Mouse (Mus musculus): ENCODE results near the gene Ccdc146.
A peak's percentile ranks its signal among the peaks of the same experiment; 100 is the strongest.

Ccdc146 gene

GRCm38 (mm10) chr5:21248834-21249233, 175.6 kb downstream of the Ccdc146 start:
- DNase-seq (ENCODE audit: low read depth, low spot score), result peak; percentile 15
- H3K36me3 ChIP-seq (ENCODE audit: control insufficient read depth, insufficient read depth, low read length, poor library complexity, severe bottlenecking), result no peaks in the 10 kb centered on the region

GRCm38 (mm10) chr5:21247916-21248315, 176.6 kb downstream of the Ccdc146 start:
- DNase-seq (ENCODE audit: low read depth, low spot score), result no peak
- H3K27me3 ChIP-seq (ENCODE audit: control insufficient read depth, insufficient read depth, low read length, poor library complexity, severe bottlenecking), result no peaks in the 10 kb centered on the region
- H3K36me3 ChIP-seq (ENCODE audit: control insufficient read depth, insufficient read depth, low read length, poor library complexity, severe bottlenecking), result no peaks in the 10 kb centered on the region

More at GRCm38 (mm10) chr5:21248834-21249233, 175.6 kb downstream of the Ccdc146 start:
- H3K27me3 ChIP-seq (ENCODE audit: control insufficient read depth, insufficient read depth, low read length, poor library complexity, severe bottlenecking), result no peaks in the 10 kb centered on the region

- Histone ChIP-seq H3K36me3 (ENCODE audit: control insufficient read depth, insufficient read depth, low read length, poor library complexity, severe bottlenecking) (no peaks in the 10 kb centered on the region), H3K27me3 (ENCODE audit: control insufficient read depth, insufficient read depth, low read length, poor library complexity, severe bottlenecking) (no peaks in the 10 kb centered on the region)
- DNase-seq (ENCODE audit: low read depth, low spot score), result no peak
These were observed 177.7 kb downstream of the Ccdc146 start for GRCm38 (mm10) chr5:21246794-21247193.

- no peaks in the 10 kb centered on the region for H3K36me3 ChIP-seq (ENCODE audit: control insufficient read depth, insufficient read depth, low read length, poor library complexity, severe bottlenecking)
- no peaks in the 10 kb centered on the region for H3K27me3 ChIP-seq (ENCODE audit: control insufficient read depth, insufficient read depth, low read length, poor library complexity, severe bottlenecking)
- no peak for DNase-seq (ENCODE audit: low read depth, low spot score)
These were observed 179.2 kb downstream of the Ccdc146 start for GRCm38 (mm10) chr5:21245241-21245640.

- no peak for DNase-seq (ENCODE audit: low read depth, low spot score)
- no peaks in the 10 kb centered on the region for H3K27me3 ChIP-seq (ENCODE audit: control insufficient read depth, insufficient read depth, low read length, poor library complexity, severe bottlenecking)
- no peaks in the 10 kb centered on the region for H3K36me3 ChIP-seq (ENCODE audit: control insufficient read depth, insufficient read depth, low read length, poor library complexity, severe bottlenecking)
These were observed 179.9 kb downstream of the Ccdc146 start for GRCm38 (mm10) chr5:21244575-21244974.

Data from splenic B cell, adult 2 months (primary cell).